Mouse (Mus musculus): ENCODE measurements around the gene Slc7a10. TPM values are rescaled to one million over a fixed set of nuclear protein-coding genes. Genes with fewer than 3 reads are reported as not detected.

Slc7a10 gene
- not detected in 2 replicates for total RNA-seq (2012; rRNA removed)
- total RNA-seq (2014; rRNA removed) = not detected in 2 replicates
- polyA plus RNA-seq (2012; ENCODE audit: insufficient read length, low read depth) = not detected in 2 replicates

DNA sequence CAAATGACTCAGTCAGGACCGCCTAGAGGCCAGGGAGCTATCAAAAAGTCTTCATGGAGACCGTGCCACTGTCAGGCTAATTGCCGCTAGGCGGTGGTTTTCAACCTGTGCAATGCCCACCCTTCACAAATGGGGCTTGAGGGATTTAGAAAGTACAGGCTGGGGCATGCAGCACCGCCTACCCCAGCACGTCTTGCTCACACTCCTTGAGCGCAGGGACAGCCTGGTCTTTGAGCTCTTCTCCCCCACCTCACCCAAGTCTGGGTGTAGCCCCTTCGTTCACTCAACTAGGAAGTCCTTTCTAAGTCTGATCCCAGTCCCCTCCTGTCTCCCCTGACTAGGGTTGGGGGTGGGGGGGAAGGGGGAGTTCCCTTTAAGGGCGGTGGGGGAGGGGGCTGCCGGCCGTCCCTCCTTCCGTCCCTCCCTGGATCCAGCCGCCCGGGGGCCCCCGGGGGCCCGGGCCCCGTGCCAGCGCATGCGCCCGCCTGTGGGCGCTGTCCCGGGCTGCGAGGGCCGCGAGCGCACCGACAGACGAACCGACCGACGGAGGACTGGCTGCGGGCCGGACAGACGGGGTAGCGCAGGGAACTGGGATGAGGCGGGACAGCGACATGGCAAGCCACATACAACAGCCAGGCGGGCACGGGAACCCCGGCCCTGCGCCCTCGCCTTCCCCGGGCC is at the start of gene Slc7a10:
TSS of gene Slc7a10 (plus strand) at position 497 of the 681 bp plus-strand sequence.
- no peak for DNase-seq (ENCODE audit: extremely low read depth)
- Histone ChIP-seq H3K27me3 (replicated peaks) (peaks cover 43% of the 10 kb centered on the region), H3K4me1 (ENCODE audit: control insufficient read depth in 1 of 2, insufficient read depth in 2 of 2) (peaks cover 0 to 3% of the 10 kb centered on the region in 2 experiments; a peak in 1 of 4 replicates), H3K9me3 (replicated peaks; ENCODE audit: low read length) (peaks cover 27% of the 10 kb centered on the region), H3K4me2 (ENCODE audit: insufficient read depth, low read depth, poor library complexity, severe bottlenecking) (no peak within 1 kb of the TSS), H3K9ac (ENCODE audit: insufficient read depth, low read depth) (no peak within 1 kb of the TSS), H3K27ac (ENCODE audit: insufficient read depth, low read depth) (no peak within 1 kb of the TSS), H3K4me3 (replicated peaks in 1 of 3; ENCODE audit: low read depth in 2 of 3, low read length in 2 of 3, poor library complexity in 1 of 3) (no peak within 1 kb of the TSS), H3K36me3 (replicated peaks in 1 of 2; ENCODE audit: control insufficient read depth in 1 of 2, insufficient read depth in 1 of 2, low read length in 1 of 2) (no peaks in the 10 kb centered on the region), H3K79me2 (replicated peaks; ENCODE audit: control insufficient read depth, extremely low read depth, insufficient read depth, poor library complexity, severe bottlenecking) (no peaks in the 10 kb centered on the region)
- dilution Hi-C loops (cut with MboI; ENCODE audit: extremely low pct_ligation_motif_present, extremely low pct_unique_long_range_greater_than_20kb, low sequenced_read_pairs) = no loop called here
- TF ChIP-seq MEF2A (IDR thresholded peaks at IDR 0.05; ENCODE audit: borderline replicate concordance, low read depth, low read length) = no peak
- TF ChIP-seq NELFE (IDR thresholded peaks at IDR 0.05; ENCODE audit: low read depth, low read length) = no peak
- TF ChIP-seq PAX5 (IDR thresholded peaks at IDR 0.05; ENCODE audit: low read length) = no peak
- no peak for TF ChIP-seq ZMIZ1 (IDR thresholded peaks at IDR 0.05; ENCODE audit: low read depth, low read length)
- TF ChIP-seq EP300 (IDR thresholded peaks at IDR 0.05; ENCODE audit: low read length) = no peak
- no peak for TF ChIP-seq USF2 (conservative IDR thresholded peaks at IDR 0.05; ENCODE audit: low read depth, low read length)
- no peak for TF ChIP-seq IRF4 (IDR thresholded peaks at IDR 0.05; ENCODE audit: low read depth, low read length)
- no peak for TF ChIP-seq BHLHE40 (IDR thresholded peaks at IDR 0.05; ENCODE audit: low read depth, low read length)
- no peak for TF ChIP-seq ZNF384 (IDR thresholded peaks at IDR 0.05; ENCODE audit: low read depth, low read length)
- no peak for TF ChIP-seq ZC3H11A (IDR thresholded peaks at IDR 0.05; ENCODE audit: low read depth, low read length)
- TF ChIP-seq MXI1 (IDR thresholded peaks at IDR 0.05; ENCODE audit: low read depth, low read length) = no peak
- no peak for TF ChIP-seq NRF1 (IDR thresholded peaks at IDR 0.05; ENCODE audit: low read depth, low read length)
- TF ChIP-seq RCOR1 (conservative IDR thresholded peaks at IDR 0.05; ENCODE audit: low read depth, low read length) = no peak
- no peak for TF ChIP-seq MYC (IDR thresholded peaks at IDR 0.05; ENCODE audit: low read depth, low read length)
- no peak for TF ChIP-seq MAZ (IDR thresholded peaks at IDR 0.05; ENCODE audit: low read depth, low read length)
- TF ChIP-seq CTCF (conservative IDR thresholded peaks at IDR 0.05 in 1 of 2, IDR thresholded peaks at IDR 0.05 in 1 of 2; ENCODE audit: low read depth in 2 of 2, low read length in 2 of 2) = no peak
- no peak for TF ChIP-seq HCFC1 (IDR thresholded peaks at IDR 0.05; ENCODE audit: low read depth, low read length)
- TF ChIP-seq TBP (conservative IDR thresholded peaks at IDR 0.05; ENCODE audit: low read depth, low read length) = no peak
- in situ Hi-C loops (cut with MboI; ENCODE audit: low pct_ligation_motif_present, low pct_unique_long_range_greater_than_20kb, low sequenced_read_pairs) = loop anchor here (25.0 kb wide), 1 partner anchor 774 kb away; no protein-coding TSS in a partner anchor

GRCm38 (mm10) chr7:35137524-35137923 is 48.7 kb upstream of the Slc7a10 start:
- DNase-seq (ENCODE audit: extremely low read depth) = no peak
- dilution Hi-C loops (cut with MboI; ENCODE audit: extremely low pct_ligation_motif_present, extremely low pct_unique_long_range_greater_than_20kb, low sequenced_read_pairs) = no loop called here
- Histone ChIP-seq H3K27ac (ENCODE audit: insufficient read depth, low read depth) (no peak overlapping the region), H3K27me3 (replicated peaks) (no peaks in the 10 kb centered on the region), H3K9me3 (replicated peaks; ENCODE audit: low read length) (no peaks in the 10 kb centered on the region), H3K4me2 (ENCODE audit: insufficient read depth, low read depth, poor library complexity, severe bottlenecking) (no peak overlapping the region), H3K36me3 (replicated peaks in 1 of 2; ENCODE audit: control insufficient read depth in 1 of 2, insufficient read depth in 1 of 2, low read length in 1 of 2) (no peaks in the 10 kb centered on the region), H3K9ac (ENCODE audit: insufficient read depth, low read depth) (no peak overlapping the region), H3K4me3 (replicated peaks in 1 of 3; ENCODE audit: low read depth in 2 of 3, low read length in 2 of 3, poor library complexity in 1 of 3) (no peak overlapping the region), H3K4me1 (ENCODE audit: control insufficient read depth in 1 of 2, insufficient read depth in 2 of 2) (peaks cover 12 to 40% of the 10 kb centered on the region in 2 experiments), H3K79me2 (replicated peaks; ENCODE audit: control insufficient read depth, extremely low read depth, insufficient read depth, poor library complexity, severe bottlenecking) (no peaks in the 10 kb centered on the region)
- in situ Hi-C loops (cut with MboI; ENCODE audit: low pct_ligation_motif_present, low pct_unique_long_range_greater_than_20kb, low sequenced_read_pairs) = no loop called here
- TF ChIP-seq IRF4 (IDR thresholded peaks at IDR 0.05; ENCODE audit: low read depth, low read length) = 0 out of 2 replicates have a peak, but pooled peaks have one; percentile 31
- no peak for TF ChIP-seq JUN (IDR thresholded peaks at IDR 0.05; ENCODE audit: insufficient read depth, low read depth, low read length)

Data from CH12.LX (cell line).